Mouse (Mus musculus): ENCODE measurements around the gene Gm26602. TPM values are rescaled to one million over a fixed set of nuclear protein-coding genes. Genes with fewer than 3 reads are reported as not detected.

Gene Gm26602
- not detected in 2 replicates for polyA plus RNA-seq (2015; fragmentation: Nextera tagmentation; extraction: Ambion mirVana)

DNA sequence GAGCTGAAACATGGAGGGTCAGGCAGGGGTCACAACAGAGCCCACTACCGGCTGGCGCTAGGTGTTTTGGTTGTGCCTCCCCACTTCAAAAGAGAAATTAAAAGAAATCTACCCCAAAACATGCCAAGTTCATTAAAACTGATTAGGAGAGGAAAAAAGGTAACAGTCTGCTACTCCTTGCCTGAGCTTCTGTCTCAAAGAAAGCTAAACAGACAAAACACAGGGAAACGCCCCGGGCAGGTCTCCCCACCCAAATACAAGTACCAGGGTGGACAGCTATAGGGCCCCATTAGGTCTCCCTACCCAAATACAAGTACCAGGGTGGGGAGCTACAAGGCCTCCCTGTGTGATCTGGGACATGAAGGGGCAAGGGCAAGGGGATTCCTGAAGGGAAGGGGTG lies at the start of gene Gm26602:
Gene Gm26602 (plus strand): TSS at position 301 of the 400 bp plus-strand sequence.

GRCm38 (mm10) chr10:79874290-79874862 lies 36.3 kb upstream of the Gm26602 start, which contains the start of the genes Prtn3 and Plppr3:
Gene Prtn3 (plus strand): TSS chr10:79874476.
Gene Plppr3 (minus strand): TSS chr10:79874634.

DNA sequence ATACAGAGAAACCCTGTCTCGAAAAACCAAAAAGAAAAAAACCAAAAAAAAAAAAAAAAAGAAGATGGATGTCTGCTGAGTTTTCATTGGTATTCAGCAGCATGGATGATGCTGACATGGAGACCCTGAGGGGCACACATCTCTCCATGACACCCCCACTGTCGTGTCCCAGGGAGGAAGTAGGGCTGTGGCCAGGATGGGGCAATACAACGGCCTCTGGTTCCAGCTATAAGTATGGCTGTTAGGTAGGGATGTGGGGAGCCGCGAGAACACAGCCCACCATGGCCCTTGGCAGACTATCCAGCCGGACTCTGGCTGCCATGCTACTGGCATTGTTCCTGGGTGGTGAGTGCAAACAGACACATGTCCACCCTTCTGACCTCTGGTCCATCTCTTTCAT lies 24.6 kb upstream of the Gm26602 start, which contains the start of gene Elane:
Gene Elane (plus strand): TSS at position 194 of the 400 bp plus-strand sequence.

DNA sequence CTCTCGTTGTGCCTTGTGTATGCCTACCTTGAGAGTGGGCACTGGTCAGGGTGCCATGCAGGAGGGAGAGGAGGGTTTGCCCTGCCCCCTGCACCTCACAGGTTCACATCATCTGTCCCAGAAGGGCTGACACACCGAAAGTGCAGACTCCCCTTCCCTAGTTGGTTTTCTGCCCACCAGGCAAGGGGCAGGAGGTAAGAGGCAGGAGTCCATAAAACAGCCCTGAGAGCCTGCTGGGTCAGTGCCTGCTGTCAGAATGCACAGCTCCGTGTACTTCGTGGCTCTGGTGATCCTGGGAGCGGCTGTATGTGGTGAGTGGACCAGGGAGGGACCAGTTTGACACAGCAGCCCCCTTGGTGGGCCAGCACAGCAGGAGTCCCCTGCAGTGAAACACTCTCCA lies 20.0 kb upstream of the Gm26602 start, which contains the start of gene Cfd:
Gene Cfd (plus strand): TSS at position 184 of the 400 bp plus-strand sequence.

DNA sequence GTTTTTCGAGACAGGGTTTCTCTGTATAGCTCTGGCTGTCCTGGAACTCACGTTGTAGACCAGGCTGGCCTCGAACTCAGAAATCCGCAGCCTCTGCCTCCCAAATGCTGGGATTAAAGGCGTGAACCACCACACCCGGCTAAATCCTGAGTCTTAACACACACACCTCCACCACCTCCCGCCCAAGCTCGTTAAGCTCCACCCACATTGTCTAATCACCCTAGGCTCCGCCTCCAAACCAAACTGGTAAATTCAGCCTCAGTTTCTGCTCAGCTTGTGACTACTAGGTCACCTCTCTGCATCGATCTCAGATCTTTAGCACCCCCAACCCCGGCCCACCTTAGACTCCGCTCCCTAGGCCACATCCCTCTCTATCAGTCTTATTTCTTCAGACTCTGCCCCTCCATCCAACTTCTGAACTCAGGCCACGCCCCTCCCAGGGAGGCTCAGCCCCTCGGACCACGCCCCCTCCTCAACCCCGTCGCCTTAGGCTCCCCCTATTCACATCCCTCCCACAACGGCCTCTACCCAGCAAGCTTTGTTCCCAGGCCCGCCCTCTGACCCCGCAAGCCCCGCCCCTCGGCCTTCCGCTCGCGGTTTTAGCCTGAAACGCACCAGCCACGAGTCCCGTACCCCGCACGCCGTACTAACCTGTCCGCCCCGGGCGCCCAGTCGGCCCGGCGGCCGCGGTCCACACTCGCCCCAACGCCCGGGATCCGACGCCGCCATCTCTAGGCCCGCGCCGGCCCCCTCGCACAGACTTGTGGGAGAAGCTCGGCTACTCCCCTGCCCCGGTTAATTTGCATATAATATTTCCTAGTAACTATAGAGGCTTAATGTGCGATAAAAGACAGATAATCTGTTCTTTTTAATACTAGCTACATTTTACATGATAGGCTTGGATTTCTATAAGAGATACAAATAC lies 2.2 kb upstream of the Gm26602 start, which contains the start of gene Med16:
Gene Med16 (minus strand): TSS at position 757 of the 925 bp plus-strand sequence.

GRCm38 (mm10) chr10:79916808-79917531 lies 6.3 kb downstream of the Gm26602 start, which contains the start of gene Kiss1r:
Gene Kiss1r (plus strand): TSS chr10:79916971.

GRCm38 (mm10) chr10:79920958-79921535 lies 10.4 kb downstream of the Gm26602 start, which contains the start of gene R3hdm4:
Gene R3hdm4 (minus strand): TSS chr10:79921208.

GRCm38 (mm10) chr10:79926491-79927323 lies 16.1 kb downstream of the Gm26602 start, which contains the start of gene Arid3a:
Gene Arid3a (plus strand): TSS chr10:79927043.

GRCm38 (mm10) chr10:79959847-79960601 lies 49.4 kb downstream of the Gm26602 start, which contains the start of gene Wdr18:
Gene Wdr18 (plus strand): TSS chr10:79960152.

Other genes with a start within 250 kb of the Gm26602 start
- gene Madcam1, start 246.3 kb upstream of the Gm26602 start, polyA plus RNA-seq (2015; fragmentation: Nextera tagmentation; extraction: Ambion mirVana) = 25.8 and 30.9 TPM in 2 replicates
- 31.4 and 37.7 TPM in 2 replicates for gene Tpgs1, start 241.5 kb upstream of the Gm26602 start, polyA plus RNA-seq (2015; fragmentation: Nextera tagmentation; extraction: Ambion mirVana)
- 108 and 126 TPM in 2 replicates for gene Cdc34, start 228.7 kb upstream of the Gm26602 start, polyA plus RNA-seq (2015; fragmentation: Nextera tagmentation; extraction: Ambion mirVana)
- gene Gzmm, start 221.8 kb upstream of the Gm26602 start, polyA plus RNA-seq (2015; fragmentation: Nextera tagmentation; extraction: Ambion mirVana) = 0.23 and 0.45 TPM in 2 replicates
- gene Bsg, start 206.4 kb upstream of the Gm26602 start, polyA plus RNA-seq (2015; fragmentation: Nextera tagmentation; extraction: Ambion mirVana) = 663 and 749 TPM in 2 replicates
- gene Hcn2, start 194.2 kb upstream of the Gm26602 start, polyA plus RNA-seq (2015; fragmentation: Nextera tagmentation; extraction: Ambion mirVana) = 0.04 and 0.07 TPM in 2 replicates
- 15.7 and 18.4 TPM in 2 replicates for gene Polrmt, start 164.3 kb upstream of the Gm26602 start, polyA plus RNA-seq (2015; fragmentation: Nextera tagmentation; extraction: Ambion mirVana)
- 0.28 TPM in 1 of 2 replicates, not detected in the other for gene Fgf22, start 155.8 kb upstream of the Gm26602 start, polyA plus RNA-seq (2015; fragmentation: Nextera tagmentation; extraction: Ambion mirVana)
- gene Rnf126, start 143.9 kb upstream of the Gm26602 start, polyA plus RNA-seq (2015; fragmentation: Nextera tagmentation; extraction: Ambion mirVana) = 41.4 and 42.3 TPM in 2 replicates
- 3.3 and 3.6 TPM in 2 replicates for gene Fstl3, start 133.6 kb upstream of the Gm26602 start, polyA plus RNA-seq (2015; fragmentation: Nextera tagmentation; extraction: Ambion mirVana)
- 9.3 and 15.0 TPM in 2 replicates for gene Prss57, start 119.9 kb upstream of the Gm26602 start, polyA plus RNA-seq (2015; fragmentation: Nextera tagmentation; extraction: Ambion mirVana)
- gene Palm, start 117.3 kb upstream of the Gm26602 start, polyA plus RNA-seq (2015; fragmentation: Nextera tagmentation; extraction: Ambion mirVana) = 16.9 and 22.9 TPM in 2 replicates
- gene Misp, start 89.9 kb upstream of the Gm26602 start, polyA plus RNA-seq (2015; fragmentation: Nextera tagmentation; extraction: Ambion mirVana) = 0.08 and 0.27 TPM in 2 replicates
- 131 and 134 TPM in 2 replicates for gene Ptbp1, start 56.4 kb upstream of the Gm26602 start, polyA plus RNA-seq (2015; fragmentation: Nextera tagmentation; extraction: Ambion mirVana)
- gene Prtn3, start 36.4 kb upstream of the Gm26602 start, polyA plus RNA-seq (2015; fragmentation: Nextera tagmentation; extraction: Ambion mirVana) = 176 and 239 TPM in 2 replicates
- 9.7 and 12.6 TPM in 2 replicates for gene Plppr3, start 36.2 kb upstream of the Gm26602 start, polyA plus RNA-seq (2015; fragmentation: Nextera tagmentation; extraction: Ambion mirVana)
- 219 and 294 TPM in 2 replicates for gene Elane, start 24.6 kb upstream of the Gm26602 start, polyA plus RNA-seq (2015; fragmentation: Nextera tagmentation; extraction: Ambion mirVana)
- not detected in 2 replicates for gene Cfd, start 20.0 kb upstream of the Gm26602 start, polyA plus RNA-seq (2015; fragmentation: Nextera tagmentation; extraction: Ambion mirVana)
- gene Med16, start 1.9 kb upstream of the Gm26602 start, polyA plus RNA-seq (2015; fragmentation: Nextera tagmentation; extraction: Ambion mirVana) = 20.3 and 23.3 TPM in 2 replicates
- gene Kiss1r, start 6.1 kb downstream of the Gm26602 start, polyA plus RNA-seq (2015; fragmentation: Nextera tagmentation; extraction: Ambion mirVana) = 0.41 and 0.68 TPM in 2 replicates
- gene R3hdm4, start 10.4 kb downstream of the Gm26602 start, polyA plus RNA-seq (2015; fragmentation: Nextera tagmentation; extraction: Ambion mirVana) = 107 and 121 TPM in 2 replicates
- gene Arid3a, start 16.2 kb downstream of the Gm26602 start, polyA plus RNA-seq (2015; fragmentation: Nextera tagmentation; extraction: Ambion mirVana) = 6.2 and 8.2 TPM in 2 replicates
- 64.8 and 66.8 TPM in 2 replicates for gene Wdr18, start 49.3 kb downstream of the Gm26602 start, polyA plus RNA-seq (2015; fragmentation: Nextera tagmentation; extraction: Ambion mirVana)
- 0.11 TPM in 2 replicates for gene Grin3b, start 59.9 kb downstream of the Gm26602 start, polyA plus RNA-seq (2015; fragmentation: Nextera tagmentation; extraction: Ambion mirVana)
- gene Tmem259, start 73.5 kb downstream of the Gm26602 start, polyA plus RNA-seq (2015; fragmentation: Nextera tagmentation; extraction: Ambion mirVana) = 16.8 and 16.9 TPM in 2 replicates
- 98.3 and 121 TPM in 2 replicates for gene Cnn2, start 77.7 kb downstream of the Gm26602 start, polyA plus RNA-seq (2015; fragmentation: Nextera tagmentation; extraction: Ambion mirVana)
- 8.3 and 8.8 TPM in 2 replicates for gene Abca7, start 85.6 kb downstream of the Gm26602 start, polyA plus RNA-seq (2015; fragmentation: Nextera tagmentation; extraction: Ambion mirVana)
- 34.2 and 41.9 TPM in 2 replicates for gene Arhgap45, start 105.8 kb downstream of the Gm26602 start, polyA plus RNA-seq (2015; fragmentation: Nextera tagmentation; extraction: Ambion mirVana)
- 108 and 111 TPM in 2 replicates for gene Polr2e, start 128.9 kb downstream of the Gm26602 start, polyA plus RNA-seq (2015; fragmentation: Nextera tagmentation; extraction: Ambion mirVana)
- 650 and 699 TPM in 2 replicates for gene Gpx4, start 136.3 kb downstream of the Gm26602 start, polyA plus RNA-seq (2015; fragmentation: Nextera tagmentation; extraction: Ambion mirVana)
- gene Sbno2, start 194.7 kb downstream of the Gm26602 start, polyA plus RNA-seq (2015; fragmentation: Nextera tagmentation; extraction: Ambion mirVana) = 15.9 and 16.2 TPM in 2 replicates
- 27.2 and 28.1 TPM in 2 replicates for gene Stk11, start 204.9 kb downstream of the Gm26602 start, polyA plus RNA-seq (2015; fragmentation: Nextera tagmentation; extraction: Ambion mirVana)
- gene Atp5d, start 227.8 kb downstream of the Gm26602 start, polyA plus RNA-seq (2015; fragmentation: Nextera tagmentation; extraction: Ambion mirVana) = 340 and 357 TPM in 2 replicates
- gene Cbarp, start 230.0 kb downstream of the Gm26602 start, polyA plus RNA-seq (2015; fragmentation: Nextera tagmentation; extraction: Ambion mirVana) = 0.64 and 1.0 TPM in 2 replicates
- gene Midn, start 237.4 kb downstream of the Gm26602 start, polyA plus RNA-seq (2015; fragmentation: Nextera tagmentation; extraction: Ambion mirVana) = 6.4 and 8.1 TPM in 2 replicates

All from spleen, postnatal 0 days (tissue).